Mouse (Mus musculus) heart, postnatal 0 days (tissue): Measurements from ENCODE around the gene Dyrk3. TPM values are rescaled to one million over a fixed set of nuclear protein-coding genes. Genes with fewer than 3 reads are reported as not detected.

Experiments used
- ATAC-seq: fragments of 200-750 bp; cut with Nextera tagmentation; 2 replicates; pipeline ENCODE4 v1.8.0; 2017; ENCODE audit warnings: low read depth, moderate number of reproducible peaks, moderate library complexity; ENCODE audit not compliant: insufficient read depth
- DNase-seq: peaks from one replicate; pipeline ENCODE4 v3.0.0-alpha.2; 2016; ENCODE audit warnings: low spot score
- H3K27ac ChIP-seq: fragments of 300-500 bp; sonication (generic); 2 replicates; pipeline ENCODE4 v1.5.1; 2014; ENCODE audit warnings: low read depth, mild to moderate bottlenecking
- H3K27me3 ChIP-seq: fragments of 300-500 bp; sonication (generic); 2 replicates; pipeline ENCODE4 v1.6.1; 2014; ENCODE audit warnings: low read length, mixed read lengths; ENCODE audit not compliant: control insufficient read depth, insufficient read depth
- H3K36me3 ChIP-seq: fragments of 300-500 bp; sonication (generic); replicated peaks from 2 replicates; pipeline ENCODE4 v1.6.1; 2014; ENCODE audit warnings: low read length, mixed read lengths; ENCODE audit not compliant: control insufficient read depth, insufficient read depth
- H3K4me1 ChIP-seq: fragments of 300-500 bp; sonication (generic); 2 replicates; pipeline ENCODE4 v1.6.1; 2014; ENCODE audit warnings: antibody characterized with exemption; ENCODE audit not compliant: control insufficient read depth, insufficient read depth
- H3K4me2 ChIP-seq: fragments of 300-500 bp; sonication (generic); 2 replicates; pipeline ENCODE4 v1.6.1; 2014; ENCODE audit warnings: low read depth, mild to moderate bottlenecking, low read length, moderate library complexity
- H3K4me3 ChIP-seq: fragments of 300-500 bp; sonication (generic); 2 replicates; pipeline ENCODE4 v1.5.1; 2014; ENCODE audit warnings: low read depth, low read length
- H3K9ac ChIP-seq: fragments of 300-500 bp; sonication (generic); replicated peaks from 2 replicates; pipeline ENCODE4 v1.6.1; 2014; ENCODE audit warnings: low read depth, low read length, mixed read lengths
- H3K9me3 ChIP-seq: fragments of 300-500 bp; sonication (generic); replicated peaks from 2 replicates; pipeline ENCODE4 v1.6.1; 2016; ENCODE audit warnings: low read length; ENCODE audit not compliant: control insufficient read depth
- CTCF ChIP-seq: IDR thresholded peaks from 2 replicates; pipeline ENCODE4 v1.5.1; 2016; ENCODE audit warnings: antibody characterized with exemption, control low read depth, low read depth
- EP300 ChIP-seq: IDR thresholded peaks from 2 replicates; pipeline ENCODE4 v1.6.1; 2016; ENCODE audit warnings: antibody characterized with exemption, low read depth
- WGBS: fragments of 180-500 bp; shearing (Covaris S2); extraction: QIAGEN DNeasy Blood & Tissue Kit; methylation state at CpG from one replicate; pipeline ENCODE4 v1.1.7; 2014; 5-methylcytosine and 5-hydroxymethylcytosine counted together
- polyA plus RNA-seq: library from polyadenylated mRNA; unstranded; fragments of >200 nt; fragmentation: Nextera tagmentation; extraction: Ambion mirVana; gene quantifications from 2 replicates; pipeline ENCODE4 v1.2.1, GENCODE M21; 2015
- total RNA-seq: library from RNA; depleted of rRNA; stranded (reverse); fragments of >200 nt; gene quantifications from 2 replicates; pipeline ENCODE4 v1.2.3, GENCODE M21; 2014; ENCODE audit warnings: low replicate concordance

Dyrk3 gene
- total and polyA plus RNA-seq, 2 experiments from 2014 or later, result 0.86 to 1.4 TPM

DNA sequence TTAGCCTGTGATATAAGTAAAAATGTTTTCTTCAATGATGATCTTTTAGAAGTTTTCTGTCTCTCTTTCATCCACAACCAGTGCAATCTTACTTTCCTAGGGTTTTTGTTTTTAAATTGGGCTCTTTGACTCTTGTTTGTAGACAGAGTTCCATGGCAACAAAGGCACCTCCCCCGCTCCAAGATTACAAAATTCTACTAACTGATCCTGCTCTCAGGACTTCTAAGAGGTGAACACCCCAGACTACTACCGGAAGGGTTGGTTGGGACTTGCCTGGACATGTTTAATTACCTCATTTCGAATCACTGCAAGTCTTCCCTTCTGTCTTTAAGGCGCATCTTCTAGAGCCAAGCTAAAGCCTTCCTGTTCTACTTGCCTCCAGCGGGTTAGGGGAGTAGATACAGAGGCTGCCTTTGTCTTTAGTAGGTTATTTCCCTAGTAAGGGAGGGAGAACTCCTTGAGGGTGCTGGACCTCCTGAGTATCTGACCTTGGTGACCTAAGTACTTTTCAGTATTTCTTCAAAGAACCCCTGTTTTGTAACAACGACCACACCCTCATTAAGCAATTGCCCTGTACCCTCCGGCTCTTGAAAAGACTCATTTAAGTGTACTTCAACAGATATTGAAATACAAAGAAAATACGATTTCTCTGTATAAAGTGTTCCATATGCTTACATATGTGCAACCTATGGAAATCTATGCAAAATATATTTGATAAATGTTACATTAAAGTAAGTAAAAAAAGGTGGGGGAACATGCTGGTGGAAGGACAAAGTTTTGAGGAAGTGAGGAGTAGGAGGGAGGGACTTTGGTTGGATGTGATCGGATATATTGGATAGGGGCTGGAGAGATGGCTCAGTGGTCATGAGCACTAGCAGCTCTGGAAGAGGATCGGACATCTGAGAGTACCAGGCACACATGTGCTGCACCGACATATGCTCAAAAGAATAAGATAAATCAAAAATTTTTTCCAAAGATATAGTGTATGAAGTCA lies 1.3 kb upstream of the Dyrk3 start:
- Histone ChIP-seq H3K4me3 (peak overlapping the region; percentile 80), H3K27me3 (no peaks in the 10 kb centered on the region), H3K9ac (0 out of 2 replicates have a peak overlapping the region, but pooled peaks have one; percentile 66), H3K36me3 (no peaks in the 10 kb centered on the region), H3K4me1 (peaks cover 7% of the 10 kb centered on the region; the same call in 1 of the 2 replicates), H3K9me3 (0 out of 2 replicates have a peak, but pooled peaks cover 2% of the 10 kb centered on the region), H3K27ac (peak overlapping the region; percentile 87; the same call in 1 of the 2 replicates), H3K4me2 (peak overlapping the region; percentile 99)
- 69% methylated on average over 11 of the region's 11 CpGs for WGBS
- DNase-seq (no peak), ATAC-seq (no peak)
- TF ChIP-seq EP300, result no peak
- no peak for TF ChIP-seq CTCF

DNA sequence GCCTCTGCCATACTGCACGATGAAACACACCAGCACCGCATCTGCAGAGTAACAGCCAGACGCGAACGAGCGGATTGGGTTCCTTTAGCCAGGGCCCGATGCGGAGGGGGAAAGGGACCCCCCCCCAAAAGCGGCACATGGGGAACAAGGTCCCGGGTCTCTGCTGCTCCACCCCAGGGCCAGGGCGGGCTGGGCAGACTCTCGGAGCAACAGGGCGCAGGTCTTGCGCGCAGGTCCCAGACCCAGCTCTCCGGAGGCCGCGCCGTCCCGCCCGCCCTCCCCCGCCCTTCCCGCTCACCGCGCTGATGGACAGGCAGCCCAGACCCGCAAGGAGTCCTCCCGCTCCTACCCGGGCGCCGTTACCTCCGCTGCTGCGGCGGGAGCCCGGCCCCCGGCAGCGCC lies 422 bp downstream of the Dyrk3 start:
- WGBS, result 2% methylated on average over 25 of the region's 36 CpGs
- ATAC-seq (peak; percentile 55), DNase-seq (no peak)
- H3K27ac ChIP-seq, result no peak overlapping the region
- H3K9me3 ChIP-seq, result no peaks in the 10 kb centered on the region
- peak overlapping the region; percentile 66 for H3K9ac ChIP-seq
- no peaks in the 10 kb centered on the region for H3K27me3 ChIP-seq
- H3K4me3 ChIP-seq, result peak overlapping the region; percentile 80
- H3K4me1 ChIP-seq, result peaks cover 7% of the 10 kb centered on the region
- H3K36me3 ChIP-seq, result no peaks in the 10 kb centered on the region
- peak overlapping the region; percentile 99 for H3K4me2 ChIP-seq
- TF ChIP-seq EP300 (no peak), CTCF (no peak)

DNA sequence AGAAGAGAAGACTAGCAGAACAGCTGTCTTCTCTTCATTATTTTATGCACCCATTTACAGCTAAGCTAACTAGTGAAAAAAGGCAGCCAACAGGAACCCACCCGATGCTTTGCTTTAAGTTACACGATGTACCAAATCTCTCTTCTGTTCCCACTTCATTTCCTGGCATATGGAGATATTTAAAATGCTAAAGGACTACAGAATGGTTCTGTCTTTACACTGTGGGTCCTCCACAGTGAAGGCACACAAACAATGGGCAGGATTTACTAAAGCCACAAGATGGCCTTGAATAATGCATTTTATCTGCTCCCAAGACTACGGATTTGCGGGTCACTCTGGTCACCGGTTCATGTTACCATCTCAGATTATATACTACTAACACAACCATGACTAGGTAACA lies 1.0 kb downstream of the Dyrk3 start:
- WGBS, result 46% methylated on average over 5 of the region's 5 CpGs
- peaks cover 7% of the 10 kb centered on the region for H3K4me1 ChIP-seq
- no peaks in the 10 kb centered on the region for H3K9me3 ChIP-seq
- TF ChIP-seq CTCF (no peak), EP300 (no peak)
- H3K27me3 ChIP-seq, result no peaks in the 10 kb centered on the region
- no peak overlapping the region for H3K4me3 ChIP-seq
- no peak overlapping the region for H3K27ac ChIP-seq
- no peak for DNase-seq
- no peaks in the 10 kb centered on the region for H3K36me3 ChIP-seq
- no peak overlapping the region for H3K9ac ChIP-seq
- no peak for ATAC-seq
- no peak overlapping the region for H3K4me2 ChIP-seq

DNA sequence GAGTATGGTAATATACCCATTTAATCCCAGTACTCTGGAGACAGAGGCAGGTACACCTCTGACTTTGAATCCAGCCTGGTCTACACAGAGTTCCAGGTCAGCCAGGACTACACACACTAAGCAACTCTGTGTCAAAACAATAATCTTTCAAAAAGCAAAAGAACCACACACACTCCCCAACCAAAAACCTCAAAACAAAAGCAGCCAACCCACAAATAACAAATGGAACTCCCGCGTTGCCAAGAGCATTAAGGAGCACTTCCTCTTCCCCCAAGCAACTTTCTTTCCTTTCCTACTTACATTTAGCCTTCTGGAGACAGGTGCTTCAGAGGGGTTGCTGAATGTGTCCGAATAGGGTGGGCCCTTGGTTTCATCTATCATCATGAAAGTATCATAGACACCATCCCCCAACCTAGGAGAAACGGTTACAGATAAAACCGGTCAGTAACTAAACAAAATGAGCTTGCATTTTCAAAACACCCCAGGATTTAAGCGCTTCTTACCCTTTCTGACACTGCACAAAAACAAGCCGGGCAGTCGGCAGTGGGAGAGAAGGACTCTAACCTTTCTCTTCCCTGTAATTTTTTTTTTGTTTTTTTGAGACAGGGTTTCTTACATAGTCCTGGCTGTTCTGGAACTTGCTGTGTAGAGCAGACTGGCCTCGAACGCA lies 2.0 kb downstream of the Dyrk3 start:
- Histone ChIP-seq H3K27ac (no peak overlapping the region), H3K27me3 (no peaks in the 10 kb centered on the region), H3K4me2 (no peak overlapping the region), H3K4me1 (peaks cover 7% of the 10 kb centered on the region), H3K9me3 (no peaks in the 10 kb centered on the region), H3K36me3 (no peaks in the 10 kb centered on the region), H3K9ac (no peak overlapping the region), H3K4me3 (no peak overlapping the region)
- ATAC-seq, result no peak
- TF ChIP-seq CTCF, result no peak
- TF ChIP-seq EP300, result no peak
- WGBS, result 85% methylated on average over 10 of the region's 10 CpGs
- no peak for DNase-seq

DNA sequence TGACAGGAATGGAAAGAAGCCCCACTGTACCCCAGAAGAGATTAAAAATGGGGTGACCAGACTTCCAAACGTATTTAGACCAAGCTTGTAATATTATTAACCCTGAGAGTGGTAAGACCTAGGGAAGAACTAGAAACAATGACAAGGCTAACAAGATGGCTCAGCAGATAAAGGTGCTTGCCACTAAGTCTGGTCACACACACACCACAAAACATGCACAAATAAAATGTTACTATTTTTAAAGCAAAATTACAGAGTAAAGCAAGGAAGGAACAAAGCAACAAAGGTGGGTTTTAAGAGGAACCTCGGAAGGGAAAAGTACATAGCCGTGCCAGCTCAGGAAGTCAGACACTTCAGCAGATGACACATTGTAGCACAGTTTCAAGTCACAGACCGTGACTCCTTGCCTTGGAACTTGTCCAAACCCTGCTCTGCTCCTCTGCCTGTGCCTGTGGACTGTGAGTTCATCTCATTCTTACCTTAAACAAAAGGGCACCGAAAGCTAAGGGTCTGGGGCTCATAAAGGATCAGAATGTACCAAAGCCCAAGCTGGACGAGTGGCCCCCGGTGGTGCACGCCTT lies 3.1 kb downstream of the Dyrk3 start:
- no peak for TF ChIP-seq CTCF
- TF ChIP-seq EP300, result no peak
- no peak overlapping the region for H3K9ac ChIP-seq
- H3K9me3 ChIP-seq, result no peaks in the 10 kb centered on the region
- ATAC-seq, result no peak
- H3K27me3 ChIP-seq, result no peaks in the 10 kb centered on the region
- no peak overlapping the region for H3K27ac ChIP-seq
- H3K4me1 ChIP-seq, result peaks cover 7% of the 10 kb centered on the region
- no peaks in the 10 kb centered on the region for H3K36me3 ChIP-seq
- no peak overlapping the region for H3K4me2 ChIP-seq
- WGBS, result 42% methylated on average over 8 of the region's 8 CpGs
- no peak overlapping the region for H3K4me3 ChIP-seq
- no peak for DNase-seq
